10 mouse cellular contexts compared by ENCODE assay signal in genomic region chr4:116282211-116282610, GRCm38 (mm10).
A peak's percentile ranks its signal among the peaks of the same experiment; 100 is the strongest.
DNase-seq lines count a peak whose midpoint lies in the region; ATAC-seq and TF ChIP-seq lines count a peak whose summit lies in the region.
"Had no signal": no experiment of that assay in that cellular context is flagged by ENCODE, and none has a peak within 500 bp of the region (broad histone marks: within the 10 kb centered on the region; RNA-seq: fewer than 3 reads in every experiment).

No protein-coding gene starts in this region.

- ATAC-seq in cerebellum, adult (ENCODE audit: insufficient number of reproducible peaks, low FRiP score, low TSS enrichment): no peak
- no peak for ATAC-seq in Patski
- ATAC-seq in frontal cortex, adult (ENCODE audit: low TSS enrichment): no peak

- TF ChIP-seq CTCF in left cerebral cortex, adult 2 months (IDR thresholded peaks at IDR 0.05): peak; percentile 50
- TF ChIP-seq CTCF in Patski (IDR thresholded peaks at IDR 0.05): peak; percentile 54

- H3K27ac ChIP-seq in left cerebral cortex, adult 2 months: no peak overlapping the region
- H3K27ac ChIP-seq: liver, embryonic 15.5 days had no signal

- intact Hi-C loops in left cerebral cortex, adult 2 months (cut with DNase I): loop anchor here (1.0 kb wide), 1 partner anchor 113 kb away; no protein-coding TSS in a partner anchor

- no peaks in the 10 kb centered on the region for H3K27me3 ChIP-seq in Patski
- H3K27me3 ChIP-seq: liver, embryonic 15.5 days had no signal

- no peak overlapping the region for H3K4me3 ChIP-seq in left cerebral cortex, adult 2 months
- H3K4me3 ChIP-seq: liver, embryonic 15.5 days; myocyte had no signal

- in situ Hi-C loops in Patski (cut with MboI; ENCODE audit: low pct_unique_long_range_greater_than_20kb): loop anchor here (5.0 kb wide), 1 partner anchor 110 kb away; the partner anchor contains the start of genes 1700042G07Rik and Gm49337

- CTCF ChIA-PET in Patski (lab: Charles Lee): interaction anchor here (1.2 to 1.5 kb wide), 5 partner anchors 17 to 38 kb away, joined by 3 read pairs; no protein-coding TSS in a partner anchor

- POLR2A ChIA-PET in Patski (lab: Charles Lee): no interaction called here

- DNase-seq in cerebellum, adult 11-12 months: peak; percentile 36
- no peak for DNase-seq in left cerebral cortex, adult 2 months (ENCODE audit: extremely low spot score in 1 of 2, low spot score in 2 of 2)
- no peak for DNase-seq in left cerebral cortex, adult 11 months (ENCODE audit: low spot score)
- DNase-seq in Patski (ENCODE audit: low read depth, low spot score) (no peak), MN1 (ENCODE audit: low spot score) (no peak)
- DNase-seq in lung, postnatal 36 days: peak; percentile 42

Comparison
In these comparisons a context has a peak if more than half of its experiments do, and no peak if none do; other contexts are left out.
1. DNase-seq: peak in cerebellum, adult 11-12 months (single experiment) and lung, postnatal 36 days (single experiment); none in left cerebral cortex, adult 2 months (0 of 2), left cerebral cortex, adult 11 months (single experiment), Patski (single experiment) and MN1 (single experiment).